ENCODE assay signal across 23 mouse cellular contexts in the genomic region with DNA sequence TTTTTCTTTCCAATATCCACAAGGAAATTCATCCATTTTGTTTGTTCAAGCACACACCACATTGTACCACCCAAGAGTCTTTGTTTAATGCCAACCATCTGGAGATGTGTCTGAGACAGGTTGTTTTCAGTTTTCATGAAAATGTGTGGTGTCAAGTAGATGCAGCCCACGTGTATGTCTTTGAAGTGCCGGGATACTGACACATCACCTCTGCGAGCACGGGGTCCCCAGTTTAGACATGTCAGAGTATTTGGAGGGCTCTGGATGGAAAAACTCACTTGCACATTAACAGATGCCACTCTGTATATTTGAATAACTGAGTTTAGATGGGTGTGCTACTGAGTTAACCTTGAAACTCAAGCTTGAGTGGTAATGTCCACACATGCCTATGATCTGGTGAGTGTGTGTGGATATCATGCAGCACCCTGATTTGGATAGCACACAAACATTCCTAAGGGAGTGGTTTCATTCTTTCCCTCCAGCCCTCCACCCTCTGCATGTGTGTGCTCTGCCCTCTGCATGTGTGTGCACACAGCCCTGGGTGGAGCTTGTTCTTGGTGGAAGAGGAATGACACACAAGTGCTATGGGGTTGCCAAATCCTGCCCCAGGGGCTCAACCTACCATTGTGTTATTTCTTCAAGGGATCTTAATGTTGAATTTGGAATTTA.
"Had no signal": no experiment of that assay in that cellular context is flagged by ENCODE, and none has a peak within 500 bp of the region (broad histone marks: within the 10 kb centered on the region; RNA-seq: fewer than 3 reads in every experiment).

No protein-coding gene starts in this region.

- H3K4me3 ChIP-seq: gastrocnemius, adult 2 months; heart, embryonic 10.5 days; heart, embryonic 12.5 days; hindbrain, embryonic 10.5 days; hindbrain, embryonic 12.5 days; intestine, embryonic 15.5 days; layer of hippocampus, adult 2 months; left cerebral cortex, adult 2 months had no signal

- H3K9me3 ChIP-seq: heart, embryonic 10.5 days; heart, embryonic 12.5 days; hindbrain, embryonic 10.5 days; intestine, embryonic 15.5 days had no signal

- H3K36me3 ChIP-seq: heart, embryonic 10.5 days; heart, embryonic 12.5 days; hindbrain, embryonic 10.5 days; hindbrain, embryonic 12.5 days; intestine, embryonic 15.5 days had no signal

- H3K4me2 ChIP-seq: heart, embryonic 12.5 days; hindbrain, embryonic 12.5 days; hindbrain, embryonic 14.5 days; intestine, embryonic 15.5 days had no signal

- H3K27ac ChIP-seq: gastrocnemius, adult 2 months; heart, embryonic 10.5 days; hindbrain, embryonic 10.5 days; hindbrain, embryonic 12.5 days; hindbrain, embryonic 14.5 days; intestine, embryonic 15.5 days; layer of hippocampus, adult 2 months; left cerebral cortex, adult 2 months had no signal

- DNase-seq: gastrocnemius, adult 2 months; gastrocnemius, postnatal 10 days; gastrocnemius, postnatal 25 days; heart, adult 18-20 months; heart, postnatal 10 days; heart, postnatal 4 days; kidney, adult 18-20 months; kidney, adult 8-10 months; kidney, postnatal 10 days; kidney, postnatal 25 days; kidney, postnatal 4 days; liver had no signal

- H3K4me1 ChIP-seq: heart, embryonic 12.5 days; hindbrain, embryonic 12.5 days had no signal

- ATAC-seq: hindbrain, embryonic 16.5 days; inflammation-experienced regulatory T-cells, adult 6 months; intestine, embryonic 15.5 days; intestine, postnatal 0 days had no signal

- H3K27me3 ChIP-seq: heart, embryonic 12.5 days; hindbrain, embryonic 12.5 days; intestine, embryonic 15.5 days had no signal

- H3K9ac ChIP-seq: heart, embryonic 12.5 days; hindbrain, embryonic 12.5 days; hindbrain, embryonic 14.5 days; intestine, embryonic 15.5 days had no signal
